Mouse (Mus musculus): ENCODE measurements around the gene Pigb. TPM values are rescaled to one million over a fixed set of nuclear protein-coding genes. Genes with fewer than 3 reads are reported as not detected.

Pigb gene
- polyA plus RNA-seq, 1 experiment from 2014 or later, result 14.0 TPM

Small RNAs within 50 kb of the gene (microRNA-seq; reads per million reads assigned to microRNA genes)
- gene Gm27353, result not detected

Other genes starting within 250 kb of the Pigb start
- 2.1 and 2.2 TPM in 2 replicates for gene Prtg, start 233.5 kb downstream of the Pigb start, polyA plus RNA-seq (2016; fragmentation: Nextera tagmentation; extraction: Ambion mirVana)
- gene Pygo1, start 114.7 kb downstream of the Pigb start, polyA plus RNA-seq (2016; fragmentation: Nextera tagmentation; extraction: Ambion mirVana), result 14.2 and 15.0 TPM in 2 replicates
- gene Dyx1c1, start 81.6 kb downstream of the Pigb start, polyA plus RNA-seq (2016; fragmentation: Nextera tagmentation; extraction: Ambion mirVana), result 2.6 and 2.7 TPM in 2 replicates
- not detected in 2 replicates for gene Gm44503, start 81.5 kb downstream of the Pigb start, polyA plus RNA-seq (2016; fragmentation: Nextera tagmentation; extraction: Ambion mirVana)
- gene Ccpg1os, start 55.0 kb downstream of the Pigb start, polyA plus RNA-seq (2016; fragmentation: Nextera tagmentation; extraction: Ambion mirVana), result 26.5 and 27.9 TPM in 2 replicates
- 38.7 and 44.3 TPM in 2 replicates for gene Ccpg1, start 54.9 kb downstream of the Pigb start, polyA plus RNA-seq (2016; fragmentation: Nextera tagmentation; extraction: Ambion mirVana)
- gene Rab27a, start 4.5 kb upstream of the Pigb start, polyA plus RNA-seq (2016; fragmentation: Nextera tagmentation; extraction: Ambion mirVana), result 2.9 and 4.3 TPM in 2 replicates
- gene Khdc3, start 61.5 kb upstream of the Pigb start, polyA plus RNA-seq (2016; fragmentation: Nextera tagmentation; extraction: Ambion mirVana), result 0.17 TPM in 1 of 2 replicates, not detected in the other
- 0.27 TPM in 1 of 2 replicates, not detected in the other for gene Gm20509, start 62.1 kb upstream of the Pigb start, polyA plus RNA-seq (2016; fragmentation: Nextera tagmentation; extraction: Ambion mirVana)
- 115 and 124 TPM in 2 replicates for gene Rsl24d1, start 73.0 kb upstream of the Pigb start, polyA plus RNA-seq (2016; fragmentation: Nextera tagmentation; extraction: Ambion mirVana)